Mouse (Mus musculus): ENCODE measurements around the gene Clcn2.

DNA sequence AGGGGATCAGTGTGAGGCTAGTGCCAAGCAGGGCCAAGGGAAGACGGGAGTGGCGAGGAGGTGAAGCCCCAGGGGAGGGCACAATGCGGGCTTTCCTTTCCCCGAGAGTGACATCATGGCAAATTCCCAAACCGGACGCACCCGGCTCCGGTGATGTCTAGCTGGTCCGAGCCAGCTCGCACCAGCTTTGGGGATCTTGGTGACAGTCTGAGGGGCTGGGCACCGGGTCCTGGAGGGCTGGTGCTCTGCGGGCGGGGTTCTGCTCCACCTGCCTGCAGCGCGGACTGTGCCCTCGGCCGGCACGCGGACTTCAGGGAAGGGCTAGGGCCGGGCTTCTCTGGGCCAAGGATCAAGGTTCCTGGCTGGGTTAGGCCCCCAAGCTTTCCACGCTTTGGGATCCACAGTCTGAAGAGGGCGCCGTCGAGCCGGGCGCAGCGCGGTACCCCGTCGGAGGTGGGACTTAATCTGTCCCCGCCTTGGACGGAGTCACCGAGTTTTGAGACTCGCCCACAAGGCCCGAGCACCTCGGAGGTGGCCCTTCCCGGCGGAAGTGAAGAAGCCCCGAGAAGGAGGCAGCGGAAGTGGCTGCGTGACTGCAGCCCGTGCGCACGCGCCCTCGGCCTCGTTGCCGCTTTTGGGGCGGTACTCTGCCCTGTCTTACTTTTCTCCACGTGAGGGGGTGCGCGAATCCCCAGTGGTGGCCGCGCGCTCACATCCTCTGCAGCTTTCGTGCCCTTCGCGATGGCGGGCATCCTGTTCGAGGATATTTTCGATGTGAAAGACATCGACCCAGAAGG lies at the start of gene Clcn2, which contains the start of gene Polr2h:
- TF ChIP-seq EP300 (IDR thresholded peaks at IDR 0.05; ENCODE audit: low read depth) (no peak), CTCF (IDR thresholded peaks at IDR 0.05; ENCODE audit: low read depth) (peak; percentile 50)
